Mouse (Mus musculus) cerebellum, adult (tissue): Measurements from ENCODE around the gene Ninj2.

Experiments
- ATAC-seq: cut with Nextera tagmentation; 2 replicates; pipeline ENCODE4 v1.9.2; 2017; ENCODE audit warnings: mild to moderate bottlenecking, moderate library complexity, mixed read lengths; ENCODE audit not compliant: insufficient number of reproducible peaks, low FRiP score, low TSS enrichment

The Ninj2 gene

DNA sequence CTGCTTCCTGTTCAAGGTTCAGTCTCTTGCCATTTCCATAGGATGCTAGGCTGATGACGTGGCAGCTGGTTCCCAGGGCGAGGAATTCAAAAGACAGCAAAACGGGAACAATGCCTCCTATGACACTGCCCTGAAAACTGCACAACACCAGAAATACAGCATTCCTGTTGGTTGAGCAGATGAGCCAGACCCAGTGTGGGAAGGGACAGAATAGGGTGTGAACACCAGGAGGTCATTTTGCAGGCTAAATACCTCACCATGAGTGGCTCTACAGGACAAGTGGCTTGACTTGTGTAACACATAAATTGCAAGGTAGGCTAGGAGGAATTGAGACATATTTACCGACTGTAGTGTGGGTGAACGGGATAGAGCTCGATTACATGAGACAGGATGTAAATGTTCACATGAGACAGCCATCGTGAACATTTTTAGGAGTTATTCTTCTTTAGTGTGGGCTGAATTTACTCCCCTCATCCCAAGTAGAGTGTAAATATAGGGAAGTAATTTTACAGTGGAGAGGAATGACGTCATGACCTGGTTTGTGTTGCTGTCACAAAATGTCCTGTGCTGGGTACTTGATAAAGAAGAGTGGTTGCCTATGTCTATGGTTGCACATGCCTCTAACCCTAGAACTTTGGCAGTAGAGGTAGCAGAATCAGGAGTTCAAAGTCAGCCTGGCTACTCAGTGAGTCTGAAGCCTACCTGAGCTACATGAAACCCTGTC lies 79.3 kb downstream of the Ninj2 start:
- no peak for ATAC-seq

DNA sequence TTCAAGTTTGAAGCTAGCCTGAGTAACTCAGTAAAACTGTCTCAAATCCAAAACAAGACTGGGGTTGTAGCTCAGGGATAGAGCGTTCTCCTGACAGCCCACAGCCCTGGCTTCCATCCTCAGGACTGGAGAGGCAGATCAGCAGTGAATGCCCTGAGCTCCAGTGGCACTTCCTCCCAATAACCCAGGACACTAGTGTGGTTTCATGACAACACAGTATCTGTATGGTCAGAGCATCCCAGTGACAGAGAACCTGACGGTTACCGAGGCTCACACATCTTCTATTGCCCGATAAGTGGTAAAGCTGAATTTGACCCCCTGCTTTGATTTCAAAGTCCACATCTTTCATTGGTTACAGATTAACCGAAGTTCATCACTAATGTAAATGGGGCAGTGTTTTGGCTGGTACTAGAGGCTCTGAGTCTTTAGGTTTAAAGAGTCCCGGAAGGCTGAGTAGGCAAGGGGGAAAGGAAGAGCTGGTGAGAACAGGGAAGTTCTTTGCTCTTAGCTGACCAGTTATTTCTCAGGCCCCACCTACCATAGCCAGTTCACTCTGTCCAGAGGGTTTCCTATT lies 81.0 kb downstream of the Ninj2 start:
- no peak for ATAC-seq

GRCm38 (mm10) chr6:120174602-120175115 lies 81.5 kb downstream of the Ninj2 start:
- ATAC-seq = no peak

- ATAC-seq = no peak
These were observed 82.5 kb downstream of the Ninj2 start for GRCm38 (mm10) chr6:120175650-120176049.

DNA sequence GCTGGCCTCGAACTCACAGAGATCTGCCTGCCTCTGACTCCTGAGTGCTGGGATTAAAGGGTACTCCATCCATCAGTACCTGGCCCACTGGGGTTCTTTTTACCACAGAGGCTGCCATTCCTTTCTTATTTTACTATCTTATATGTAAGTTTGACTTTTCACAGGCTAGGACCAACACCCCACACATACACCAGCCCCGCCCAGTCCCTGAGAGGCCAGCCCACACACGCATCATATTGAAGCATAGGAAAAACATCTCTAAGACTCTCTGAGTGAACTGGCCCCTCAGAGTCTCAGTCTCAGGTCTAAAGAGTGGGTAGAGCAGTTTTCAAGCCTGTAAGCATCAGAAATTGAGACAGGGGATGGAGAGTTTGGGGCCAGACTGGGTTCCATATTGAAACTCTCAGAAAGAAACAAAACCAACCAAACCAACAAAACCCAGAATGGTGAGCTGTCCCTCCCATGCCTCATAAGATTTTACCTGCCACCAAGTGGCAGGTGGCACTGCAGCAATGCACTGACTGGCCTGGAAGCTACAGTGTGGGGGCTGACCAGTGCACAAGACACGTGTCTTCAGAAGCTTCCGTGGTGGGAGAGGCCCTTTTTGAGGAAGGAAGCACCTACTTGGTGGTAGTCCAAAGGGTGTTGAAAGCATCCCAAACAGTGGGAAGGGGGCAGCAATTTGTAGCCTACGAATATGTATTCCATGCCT lies 86.0 kb downstream of the Ninj2 start:
- no peak for ATAC-seq

DNA sequence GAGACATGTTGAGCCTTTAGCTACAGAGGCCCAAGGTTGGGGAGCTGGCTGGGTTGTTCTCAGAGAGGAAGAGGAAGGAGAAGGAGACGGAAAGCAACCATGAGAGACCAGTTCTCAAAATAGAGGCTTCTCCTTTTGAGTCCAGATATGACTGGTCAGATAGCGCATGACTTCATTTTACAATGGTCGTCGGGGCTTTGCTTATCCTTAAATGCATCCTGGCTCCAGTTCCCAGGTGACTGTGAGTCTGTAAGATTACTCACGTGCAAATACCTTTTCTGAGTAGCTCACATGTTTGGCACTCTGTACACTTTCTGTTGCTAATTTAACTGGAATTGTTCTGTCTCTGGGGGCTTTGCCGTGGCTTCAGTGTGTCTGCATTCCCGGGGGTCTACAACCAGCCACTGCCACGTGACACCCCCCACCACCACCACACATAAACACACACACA lies 86.6 kb downstream of the Ninj2 start:
- no peak for ATAC-seq

DNA sequence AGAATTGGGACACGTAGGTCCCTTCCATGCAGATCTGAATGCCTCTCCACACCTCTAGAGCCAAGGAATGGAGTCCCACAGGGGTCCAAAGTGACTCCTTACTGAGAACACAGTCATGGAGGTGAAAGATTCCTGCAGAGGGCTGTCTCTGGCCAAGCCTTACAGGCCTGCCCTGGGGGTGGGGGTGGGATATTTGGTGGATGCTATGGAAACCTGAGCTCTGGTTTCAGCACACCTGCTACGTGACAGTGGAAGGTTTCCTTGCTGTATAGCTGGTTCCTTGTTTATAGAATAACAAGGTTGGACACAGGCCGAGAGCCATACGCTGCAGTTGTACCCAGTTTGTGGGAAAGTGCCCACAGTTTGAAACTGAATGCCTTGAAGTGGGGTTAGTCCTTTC lies 87.3 kb downstream of the Ninj2 start:
- no peak for ATAC-seq

GRCm38 (mm10) chr6:120182160-120182559 lies 89.0 kb downstream of the Ninj2 start:
- ATAC-seq = no peak

DNA sequence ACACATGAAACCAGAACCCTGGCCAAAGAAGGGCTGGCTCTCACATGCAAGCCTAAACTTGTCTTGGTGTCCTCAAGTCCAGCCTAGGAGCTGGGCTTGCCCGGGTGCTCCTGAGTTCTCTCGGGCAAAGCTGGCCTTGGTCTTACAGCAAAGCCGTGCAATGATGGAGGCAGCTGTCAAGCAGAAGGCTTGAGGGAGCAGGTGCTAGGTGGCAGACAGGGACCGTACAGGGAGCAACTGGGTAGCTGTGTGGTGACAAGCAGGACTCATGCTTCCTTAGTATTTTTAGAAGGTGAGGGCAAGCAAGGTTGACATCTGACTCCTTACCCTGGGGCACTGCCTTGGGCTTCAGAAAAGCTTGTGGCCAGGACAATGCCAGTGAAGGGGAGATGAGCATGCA lies 90.6 kb downstream of the Ninj2 start:
- no peak for ATAC-seq

- ATAC-seq = no peak
These were observed 92.0 kb downstream of the Ninj2 start for GRCm38 (mm10) chr6:120185012-120185730.

GRCm38 (mm10) chr6:120185756-120186155 lies 92.6 kb downstream of the Ninj2 start:
- no peak for ATAC-seq

DNA sequence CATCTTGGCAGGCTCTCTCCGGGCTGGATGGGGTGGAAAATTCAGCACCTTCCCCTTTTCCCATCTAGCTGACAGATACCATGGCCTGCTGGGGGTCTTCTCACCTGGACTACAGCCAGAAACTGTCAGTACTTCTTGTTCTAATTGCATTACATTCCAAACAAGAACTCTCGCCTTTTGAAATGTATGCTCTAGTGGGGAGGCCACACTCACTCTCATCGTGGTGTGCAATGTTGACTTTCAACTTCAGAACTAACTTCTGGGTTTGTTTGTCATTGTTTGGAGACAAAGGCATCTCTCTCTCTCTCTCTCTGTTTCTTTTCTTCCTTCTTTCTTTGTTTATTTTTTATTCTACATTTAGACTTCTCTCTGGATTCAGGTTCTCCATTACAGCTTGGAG lies 93.4 kb downstream of the Ninj2 start:
- ATAC-seq = no peak

GRCm38 (mm10) chr6:120187587-120188176 lies 94.5 kb downstream of the Ninj2 start:
- ATAC-seq = no peak

DNA sequence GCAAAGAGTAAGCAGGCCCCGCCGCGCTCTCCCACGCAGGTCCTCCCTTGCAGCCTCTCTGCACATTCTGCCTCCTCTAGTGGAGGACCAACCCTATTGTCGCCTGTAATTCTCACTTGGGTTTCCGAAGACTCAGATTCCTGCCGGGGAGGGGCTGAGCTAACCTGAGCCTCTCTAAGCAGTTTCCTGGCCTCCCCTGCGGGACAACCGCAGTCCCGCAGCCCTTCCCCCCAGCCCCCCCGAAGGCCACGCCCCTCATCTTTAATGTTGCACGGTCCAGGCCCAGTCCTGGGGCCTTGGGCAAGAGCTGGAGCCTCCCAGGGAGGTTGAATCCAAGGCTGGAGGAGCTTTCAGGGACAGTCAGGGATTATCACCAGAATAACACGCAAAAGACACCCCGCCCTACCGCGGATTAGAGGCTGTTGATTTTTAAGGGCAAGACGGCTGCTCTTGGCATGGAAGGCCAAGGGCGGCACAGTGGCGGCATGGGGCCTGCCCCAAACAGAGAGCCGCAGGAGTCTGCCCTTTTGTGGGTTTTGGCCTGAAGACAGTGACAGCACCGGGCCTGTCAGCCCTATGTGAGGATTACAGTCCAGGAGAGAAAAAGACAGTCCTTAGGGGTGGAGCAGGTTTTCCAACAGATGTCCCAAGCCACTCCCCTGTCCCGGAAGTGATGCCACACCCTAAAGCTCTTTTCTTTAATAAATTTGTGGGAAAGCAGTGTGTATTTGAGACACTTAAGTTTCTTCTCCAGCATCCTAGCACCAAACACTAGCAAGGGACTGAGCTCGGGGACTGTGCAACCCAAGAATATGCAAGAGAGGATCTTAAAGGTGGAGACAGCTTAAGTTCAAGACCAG lies 95.5 kb downstream of the Ninj2 start:
- ATAC-seq = no peak

DNA sequence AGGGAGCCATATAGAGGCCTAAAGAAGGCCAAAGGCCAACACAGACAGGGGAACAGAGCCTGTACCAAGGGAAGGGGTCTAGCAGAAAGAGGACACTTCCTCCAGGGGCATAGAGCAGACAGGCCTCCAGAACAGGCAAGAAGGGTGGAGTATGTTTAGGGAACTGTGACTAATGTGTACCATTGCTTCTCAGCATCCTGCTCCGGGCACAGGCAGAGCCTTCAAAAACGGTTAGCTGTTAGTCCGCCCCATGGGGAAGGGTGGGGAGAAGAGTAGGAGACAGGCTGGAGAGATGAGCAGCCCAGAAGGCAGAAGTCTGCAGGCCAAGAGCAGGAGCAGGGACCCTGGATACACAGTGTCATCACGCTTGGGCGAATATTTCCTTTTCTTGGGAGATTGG lies 96.1 kb downstream of the Ninj2 start:
- no peak for ATAC-seq

DNA sequence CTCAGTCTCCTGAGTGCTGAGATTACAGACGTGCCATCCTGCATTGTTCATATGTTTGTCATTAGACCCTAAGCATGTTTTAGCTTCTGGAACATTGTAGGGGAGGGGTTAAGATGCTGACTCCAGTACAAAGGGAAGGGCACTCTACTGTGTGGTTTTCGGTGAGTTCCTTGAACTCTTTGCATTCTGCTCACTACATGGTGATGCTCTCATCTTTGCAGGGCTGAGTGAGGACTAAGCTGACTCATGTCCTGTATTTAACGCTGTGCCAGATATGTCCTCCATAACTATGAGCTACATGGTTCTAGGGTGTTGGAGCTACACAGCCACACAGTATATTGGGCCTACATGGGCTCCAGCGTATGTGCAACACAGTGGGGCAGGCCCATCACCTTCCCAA lies 97.2 kb downstream of the Ninj2 start:
- ATAC-seq = no peak

DNA sequence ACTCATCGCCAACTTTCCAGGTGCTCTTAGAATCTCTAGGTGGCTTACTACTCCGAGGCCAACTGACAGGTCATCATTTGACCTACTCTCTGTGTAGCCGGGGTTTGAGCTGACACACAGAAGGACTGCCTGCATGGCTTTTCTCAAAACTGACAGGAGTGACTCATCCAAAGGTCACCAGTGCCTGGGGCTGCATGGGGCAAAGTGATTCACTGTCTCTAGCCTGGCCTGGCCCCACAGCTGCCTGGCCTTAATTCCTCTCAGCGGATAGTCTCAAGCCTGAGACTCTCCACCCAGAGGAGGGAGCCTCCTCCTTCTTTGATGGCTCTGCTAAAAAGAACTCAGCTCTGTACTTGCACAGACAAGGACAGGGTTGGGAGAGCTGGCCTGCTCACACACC lies 97.8 kb downstream of the Ninj2 start:
- no peak for ATAC-seq

DNA sequence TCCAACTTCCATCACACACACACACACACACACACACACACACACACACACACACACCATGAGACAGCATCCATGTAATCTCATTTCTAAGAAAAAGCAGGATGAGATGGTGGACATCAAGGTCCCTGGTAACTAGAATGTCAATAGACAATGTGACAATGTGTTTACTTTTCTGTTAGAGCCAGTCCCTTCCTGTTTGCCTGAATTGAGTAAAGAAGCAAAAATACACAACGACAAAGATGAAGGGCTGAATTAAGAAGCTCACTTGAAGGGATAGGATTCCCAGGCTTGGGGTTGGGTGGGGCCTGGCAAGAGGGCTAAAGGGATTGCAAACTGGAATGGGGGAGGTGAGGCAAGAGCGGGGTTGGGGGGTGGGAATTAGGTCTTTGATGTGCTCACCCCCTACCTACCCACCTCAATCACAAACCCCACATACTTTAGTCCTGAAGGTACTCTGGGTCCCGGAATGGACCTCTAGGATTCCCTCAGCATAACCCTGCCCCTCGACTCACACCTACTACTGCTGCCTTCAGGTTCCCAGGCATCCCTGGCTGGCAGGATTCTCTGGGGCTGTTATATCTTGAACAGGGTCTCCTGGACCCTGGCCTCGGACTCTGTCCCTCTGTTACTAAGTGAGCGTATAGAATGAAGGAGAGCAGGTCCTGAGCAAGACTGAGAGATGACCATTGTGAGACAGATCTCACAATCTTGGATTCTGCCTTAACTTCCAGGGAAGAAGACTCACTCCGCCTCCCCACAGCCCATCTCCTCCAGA lies 98.4 kb downstream of the Ninj2 start:
- ATAC-seq = no peak
